Mouse (Mus musculus) activated CD4-positive, CD25-positive, alpha-beta regulatory T cell, adult 4 months (primary cell): ENCODE measurements around the gene Rimklb. TPM values are rescaled to one million over a fixed set of nuclear protein-coding genes. Genes with fewer than 3 reads are reported as not detected.
"Not testable (repeated sequence)": the region's sequence is repeated elsewhere in the genome, so short reads cannot be mapped to it uniquely, and the experiment has no call there.

Experiments
- ATAC-seq: one replicate; pipeline ENCODE4 v1.8.0; 2017
- polyA plus RNA-seq, 2 experiments: library from polyadenylated mRNA; unstranded; fragments of 100-300 nt; shearing (Covaris generic); gene quantifications; one replicate each; pipeline ENCODE4 v1.2.1; 2017

Rimklb gene
- polyA plus RNA-seq, result under 1 TPM; 0.32 to 0.42 TPM

GRCm38 (mm10) chr6:122498661-122499060 is at the start of gene Rimklb:
Gene Rimklb (minus strand): TSS chr6:122498761.
- ATAC-seq, result no peak

- ATAC-seq, result no peak
These were observed 47.4 kb upstream of the Rimklb start for GRCm38 (mm10) chr6:122545948-122546347.

GRCm38 (mm10) chr6:122545289-122545882 is 46.8 kb upstream of the Rimklb start:
- ATAC-seq, result no peak

DNA sequence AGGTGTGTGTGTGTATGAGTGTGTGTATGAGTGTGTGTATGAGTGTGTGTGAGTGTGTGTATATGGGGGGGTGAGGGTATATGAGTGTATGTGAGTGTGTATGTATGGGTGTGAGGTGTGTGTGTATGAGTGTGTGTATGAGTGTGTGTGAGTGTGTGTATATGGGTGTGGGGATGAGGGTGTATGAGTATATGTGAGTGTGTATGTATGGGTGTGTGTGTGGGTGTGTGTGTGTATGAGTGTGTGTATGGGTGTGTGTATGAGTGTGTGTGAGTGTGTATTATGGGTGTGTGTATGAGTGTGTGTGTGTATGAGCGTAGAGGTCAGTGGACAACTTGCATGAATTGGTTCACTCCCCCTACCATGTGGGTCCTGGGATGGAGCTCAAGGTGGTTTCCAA is 46.1 kb upstream of the Rimklb start:
- no peak for ATAC-seq

DNA sequence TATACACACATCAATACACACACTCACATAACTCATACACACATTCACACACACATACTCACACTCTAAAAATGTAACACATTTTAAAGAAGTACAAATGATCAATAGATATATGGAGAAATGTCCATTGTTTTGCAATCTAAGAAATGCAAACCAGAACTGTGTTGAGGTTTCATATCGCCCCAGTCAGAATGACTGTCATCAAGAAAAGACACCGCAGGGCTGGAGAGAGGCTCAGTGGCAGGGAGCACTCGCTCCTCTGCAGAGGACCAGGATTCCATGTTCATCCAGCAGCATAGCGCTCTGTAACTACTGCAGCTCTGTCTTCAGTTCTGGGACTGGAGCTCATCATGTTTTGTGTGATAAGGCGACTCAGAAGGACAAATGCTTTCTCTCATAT is 45.0 kb upstream of the Rimklb start:
- no peak for ATAC-seq

- not testable (repeated sequence) for ATAC-seq
These were observed 43.9 kb upstream of the Rimklb start for GRCm38 (mm10) chr6:122542459-122542858.

- no peak for ATAC-seq
These were observed 41.0 kb upstream of the Rimklb start for GRCm38 (mm10) chr6:122539564-122539963.

DNA sequence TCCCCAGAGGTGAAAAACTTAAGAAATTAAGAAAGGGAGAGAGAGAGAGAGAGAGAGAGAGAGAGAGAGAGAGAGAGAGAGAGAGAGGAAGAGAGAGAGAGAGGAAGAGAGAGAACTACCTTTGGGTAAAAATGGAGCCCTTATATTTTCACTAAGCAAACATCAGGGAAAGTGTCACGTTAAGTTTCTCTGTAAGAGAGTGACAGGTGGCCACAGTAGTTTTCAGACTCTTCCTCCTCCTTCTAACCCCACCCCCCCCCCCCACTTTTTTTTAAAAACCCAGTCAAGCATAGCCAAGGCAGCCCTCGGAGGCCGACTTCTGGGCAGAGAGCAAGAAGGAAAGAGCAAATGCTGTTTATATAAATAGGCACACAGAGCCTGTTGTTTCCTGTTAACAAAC is 35.5 kb upstream of the Rimklb start:
- ATAC-seq, result no peak

GRCm38 (mm10) chr6:122532883-122533302 is 34.3 kb upstream of the Rimklb start:
- peak; percentile 96 for ATAC-seq

DNA sequence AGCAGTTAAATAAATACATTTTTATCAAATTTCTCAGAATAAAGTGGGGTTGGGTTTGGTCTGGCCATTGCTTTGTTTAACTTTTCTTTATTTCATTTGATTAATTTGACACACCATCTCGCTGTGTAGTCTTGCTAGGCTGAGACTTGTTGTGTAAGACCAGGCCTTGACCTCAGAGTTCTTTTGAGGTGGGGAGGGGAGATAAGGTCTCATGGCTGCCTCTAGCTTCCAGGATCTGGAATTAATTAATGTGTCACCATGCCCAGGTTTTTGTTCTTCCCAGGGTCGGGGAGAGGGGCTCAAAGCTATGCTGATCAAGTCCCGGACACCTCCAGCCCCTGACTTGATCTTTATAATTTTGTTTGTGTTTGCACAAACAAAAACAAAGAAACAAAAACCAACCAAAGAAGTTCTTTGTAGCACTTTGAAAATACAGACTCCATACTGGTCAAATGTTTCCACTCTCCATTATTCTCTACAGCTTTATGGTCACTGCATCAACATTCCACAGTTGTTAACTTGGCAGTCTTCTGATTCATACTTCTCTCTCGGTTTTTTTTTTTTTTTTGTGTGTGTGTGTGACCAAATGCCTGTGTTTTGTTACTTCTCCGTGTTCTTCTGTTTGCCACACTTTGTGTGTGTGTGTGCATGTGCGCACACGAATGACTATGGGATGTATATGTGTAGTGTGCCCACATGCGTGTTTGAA is 33.1 kb upstream of the Rimklb start:
- ATAC-seq, result no peak

DNA sequence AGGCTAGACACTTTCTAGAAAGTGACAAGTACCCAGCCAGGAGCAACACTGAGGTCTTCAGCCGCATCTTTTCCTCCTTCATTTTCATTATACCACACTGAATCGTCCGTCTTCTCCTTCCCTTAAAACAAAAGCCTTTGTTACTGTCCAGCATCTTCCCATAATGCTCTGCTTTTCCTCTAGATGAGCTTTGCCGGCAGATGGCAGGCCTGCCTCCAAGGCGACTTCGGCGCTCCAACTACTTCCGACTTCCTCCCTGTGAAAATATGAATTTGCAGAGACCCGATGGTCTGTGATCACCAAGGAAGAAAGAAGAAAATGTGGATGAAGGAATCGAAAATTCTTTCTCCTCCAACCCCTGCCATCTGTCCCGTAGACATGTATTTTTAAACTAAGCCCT is 29.6 kb upstream of the Rimklb start:
- ATAC-seq, result no peak

DNA sequence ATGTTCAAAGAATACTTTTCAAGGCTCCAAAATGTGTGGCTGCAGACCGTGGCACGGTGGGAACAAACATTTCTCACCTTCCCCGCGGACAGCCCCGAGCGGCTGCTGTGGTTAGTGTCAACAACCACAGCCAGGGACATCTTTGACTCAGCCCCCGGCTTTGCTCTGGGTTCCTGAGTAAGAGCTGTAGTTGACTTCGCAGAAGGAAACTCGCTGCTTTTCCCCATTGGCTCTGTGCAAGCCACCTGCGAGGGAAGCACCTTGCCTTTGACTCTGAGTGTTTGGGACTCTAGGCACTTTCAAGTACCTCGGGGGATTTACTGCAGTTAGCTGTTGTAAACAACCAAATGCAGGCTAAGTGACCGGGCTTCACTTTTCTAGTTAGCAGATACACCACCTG is 29.0 kb upstream of the Rimklb start:
- peak; percentile 96 for ATAC-seq

- ATAC-seq, result no peak
These were observed 24.7 kb upstream of the Rimklb start for GRCm38 (mm10) chr6:122523289-122523688.

DNA sequence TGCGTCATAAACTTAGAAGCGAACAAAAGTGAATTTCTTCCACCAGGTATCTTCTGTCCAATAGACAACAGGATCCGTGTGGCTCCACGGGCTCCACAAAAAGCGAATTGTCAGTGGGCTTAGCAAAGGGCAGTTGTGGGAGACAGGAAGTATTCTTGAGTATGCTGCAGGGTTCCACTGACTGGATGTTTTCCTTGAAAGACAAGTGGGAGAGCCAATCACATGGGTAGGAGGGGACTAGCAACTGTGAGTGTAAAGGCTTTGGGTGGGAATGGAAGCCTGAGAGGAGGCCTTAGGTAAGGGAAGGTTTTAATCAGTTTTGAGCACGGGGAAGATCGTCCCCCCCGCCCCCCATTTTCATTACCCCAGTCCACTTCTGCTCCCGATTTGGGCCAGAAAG is 24.0 kb upstream of the Rimklb start:
- ATAC-seq, result no peak

- ATAC-seq, result no peak
These were observed 20.8 kb upstream of the Rimklb start for GRCm38 (mm10) chr6:122519384-122519783.

DNA sequence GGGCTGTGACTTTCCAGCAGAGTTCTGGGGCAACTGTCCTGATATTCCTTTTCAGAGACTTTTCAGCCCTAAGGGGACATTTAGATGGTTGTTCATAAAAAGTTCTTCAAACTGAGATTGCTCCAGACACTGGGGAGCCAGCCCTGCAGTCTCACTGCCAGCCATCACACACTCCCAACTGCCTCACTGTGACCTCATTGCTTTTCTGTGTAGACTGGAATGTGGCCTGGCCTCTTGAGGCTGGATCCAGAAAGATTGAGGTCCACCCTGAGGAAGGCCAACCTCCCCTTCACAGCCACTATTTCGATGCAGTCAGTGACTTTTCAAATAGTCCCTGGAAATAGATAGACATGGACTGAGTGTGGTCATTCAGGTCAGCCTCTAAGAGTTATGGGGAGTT is 19.1 kb upstream of the Rimklb start:
- ATAC-seq, result no peak

DNA sequence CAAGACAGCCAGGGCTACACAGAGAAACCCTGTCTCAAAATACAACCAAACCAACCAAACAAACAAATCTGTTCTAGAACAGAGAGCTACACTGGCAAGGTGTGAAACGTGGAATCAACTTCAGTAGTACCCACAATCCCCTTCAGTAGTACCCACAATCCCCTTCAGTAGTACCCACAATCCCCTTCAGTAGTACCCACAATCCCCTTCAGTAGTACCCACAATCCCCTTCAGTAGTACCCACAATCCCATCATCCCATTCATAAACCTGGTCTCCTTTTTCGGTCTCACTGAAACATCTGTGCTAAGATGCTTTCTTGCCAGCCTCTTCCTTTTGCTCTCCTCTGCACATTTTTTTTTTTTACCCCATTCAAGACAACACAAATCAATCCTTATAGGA is 17.2 kb upstream of the Rimklb start:
- not testable (repeated sequence) for ATAC-seq

DNA sequence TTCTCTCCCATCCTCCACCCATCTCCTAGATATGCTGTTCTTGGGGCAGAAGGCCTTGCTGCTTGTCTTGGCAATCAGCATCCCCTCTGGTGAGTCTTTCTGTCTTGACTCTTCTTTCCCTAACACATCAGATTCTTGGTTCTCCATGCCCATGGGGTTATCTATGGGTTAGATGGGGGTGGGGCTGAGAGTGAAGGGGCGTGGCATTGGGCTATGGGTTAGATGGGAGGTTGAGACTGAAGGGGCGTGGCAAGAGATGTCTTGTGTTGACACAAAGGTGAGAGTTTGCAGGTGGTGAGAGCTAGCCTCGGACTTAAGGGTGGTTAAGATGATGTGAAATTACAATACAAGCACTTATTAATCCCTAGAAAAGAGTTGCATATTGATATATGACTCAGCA is 15.8 kb upstream of the Rimklb start:
- ATAC-seq, result no peak

DNA sequence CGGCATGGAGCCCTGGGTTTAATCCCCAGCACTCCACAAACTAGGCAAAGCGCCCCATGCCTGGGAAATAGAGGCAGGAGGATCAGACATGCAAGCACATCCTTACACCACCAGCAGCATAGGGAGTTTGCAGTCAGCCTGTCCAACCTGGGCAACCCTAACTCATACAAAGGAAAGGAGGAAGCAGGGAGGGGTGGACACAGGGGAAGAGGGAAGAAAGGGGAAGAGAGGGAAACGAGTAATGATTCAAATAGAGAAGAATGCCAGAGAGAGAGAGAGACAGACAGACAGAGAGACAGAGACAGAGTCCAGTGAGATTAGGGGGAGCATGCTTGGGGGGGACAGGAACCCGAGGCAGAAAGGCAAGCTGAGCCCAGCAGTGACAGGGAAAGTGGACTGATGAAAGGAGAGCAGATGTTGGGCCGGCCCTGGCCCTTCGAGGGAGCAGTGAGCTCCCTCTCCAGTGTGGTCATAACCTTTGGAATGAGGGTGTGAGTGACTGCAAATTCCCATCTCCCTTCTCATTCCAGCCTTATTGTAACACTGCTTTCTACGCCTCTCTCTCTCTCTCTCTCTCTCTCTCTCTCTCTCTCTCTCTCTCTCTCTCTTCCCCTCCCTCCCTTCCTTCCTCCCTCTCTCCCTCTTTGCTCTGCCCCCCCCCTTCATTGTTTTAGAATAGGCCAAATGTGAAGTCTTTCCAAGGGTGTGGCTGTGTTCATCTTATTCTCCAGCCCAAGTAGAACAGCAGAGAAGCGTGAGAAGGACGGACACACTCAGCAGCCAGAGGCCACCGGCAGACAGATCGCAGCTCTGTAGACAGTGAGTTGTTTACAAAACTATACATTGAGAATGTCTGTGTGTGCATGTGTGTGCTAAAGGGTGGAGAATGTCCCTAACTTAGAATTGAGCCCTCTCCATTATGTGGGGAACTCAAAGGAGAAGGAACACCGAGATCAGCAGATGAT is 14.6 kb upstream of the Rimklb start:
- no peak for ATAC-seq

- ATAC-seq, result no peak
These were observed 9.9 kb upstream of the Rimklb start for GRCm38 (mm10) chr6:122508494-122508893.

DNA sequence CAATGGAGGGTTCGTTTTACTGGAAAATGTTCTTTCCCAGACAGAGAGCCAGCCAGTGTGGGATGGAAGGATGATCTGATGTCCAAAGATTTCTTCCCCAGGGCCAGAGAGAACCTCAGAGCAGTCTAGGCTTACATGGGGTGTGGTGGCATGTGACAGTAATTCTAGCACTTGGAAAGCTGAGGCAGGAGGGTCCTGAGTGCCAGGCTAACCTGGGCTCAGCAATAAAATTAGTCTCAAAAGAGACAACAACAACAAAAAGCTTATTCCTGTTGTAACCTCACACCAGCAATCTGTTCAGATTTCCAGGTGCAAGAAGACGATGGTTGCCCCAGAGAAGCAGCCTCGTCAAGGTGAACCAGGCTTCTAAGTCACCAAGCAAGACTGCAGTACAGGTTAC is 7.0 kb upstream of the Rimklb start, which contains the start of gene Mfap5:
Mfap5 (plus strand) TSS at position 301 of the 400 bp plus-strand sequence.
- ATAC-seq, result no peak

DNA sequence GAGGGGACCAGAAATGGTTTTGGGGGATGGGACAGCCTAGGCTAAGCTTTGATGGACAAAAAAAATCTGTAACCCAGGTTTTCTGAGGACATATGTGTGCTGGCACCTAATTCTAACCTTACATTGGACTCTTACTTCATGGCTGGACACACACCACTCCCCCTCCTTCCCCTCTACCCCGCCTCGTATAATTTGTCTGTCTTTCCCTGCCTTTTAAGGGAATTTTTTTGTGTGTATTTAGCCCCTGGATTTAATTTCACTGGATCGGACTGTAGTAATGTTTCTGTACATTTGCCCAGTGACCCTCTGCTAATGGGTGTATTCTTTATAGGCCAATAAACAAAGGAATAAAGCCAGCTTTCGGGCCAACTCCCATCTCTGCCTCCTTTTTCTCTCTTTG is 6.5 kb upstream of the Rimklb start:
- no peak for ATAC-seq

GRCm38 (mm10) chr6:122496501-122496900 is 2.1 kb downstream of the Rimklb start:
- ATAC-seq, result peak; percentile 50
